Comparison of ENCODE assay signal across 8 mouse cellular contexts in genomic region chr11:79994271-79994988, GRCm38 (mm10). TPM values are rescaled to one million over a fixed set of nuclear protein-coding genes. Genes with fewer than 3 reads are reported as not detected.
DNase-seq lines count a peak whose midpoint lies in the region; ATAC-seq and TF ChIP-seq lines count a peak whose summit lies in the region.

No protein-coding gene starts in this region.

- H3K27ac ChIP-seq in heart, adult 2 months, result no peak overlapping the region; the same call in 1 of the 2 replicates
- no peak overlapping the region for H3K27ac ChIP-seq in CH12.LX (ENCODE audit: insufficient read depth, low read depth)
- H3K27ac ChIP-seq in forebrain, embryonic 14.5 days (ENCODE audit: low read depth, low read length), result no peak overlapping the region
- H3K27ac ChIP-seq in liver, embryonic 15.5 days (replicated peaks), result peak overlapping the region; percentile 98

- dilution Hi-C loops in CH12.LX (cut with MboI; ENCODE audit: extremely low pct_ligation_motif_present, extremely low pct_unique_long_range_greater_than_20kb, low sequenced_read_pairs), result no loop called here

- DNase-seq in heart, adult 2 months, result no peak
- no peak for DNase-seq in heart, postnatal 14 days
- DNase-seq in CH12.LX (ENCODE audit: extremely low read depth), result no peak
- DNase-seq in forebrain, embryonic 14.5 days (ENCODE audit: low spot score), result peak; percentile 32
- DNase-seq in layer of hippocampus, adult 11-12 months (ENCODE audit: low spot score), result no peak
- no peak for DNase-seq in cerebellum, adult 11-12 months
- no peak for DNase-seq in right cerebral cortex, adult 2 months (ENCODE audit: low spot score in 2 of 2)

- intact Hi-C loops in heart, adult 2 months (cut with DNase I), result no loop called here
- intact Hi-C loops in heart, postnatal 14 days (cut with DNase I), result no loop called here

- in situ Hi-C loops in CH12.LX (cut with MboI; ENCODE audit: low pct_ligation_motif_present, low pct_unique_long_range_greater_than_20kb, low sequenced_read_pairs), result no loop called here

- peak overlapping the region; percentile 42; the same call in 1 of the 2 replicates for H3K4me2 ChIP-seq in CH12.LX (ENCODE audit: insufficient read depth, low read depth, poor library complexity, severe bottlenecking)
- H3K4me2 ChIP-seq in forebrain, embryonic 14.5 days (ENCODE audit: low read length), result peak overlapping the region; percentile 49
- peak overlapping the region; percentile 60 for H3K4me2 ChIP-seq in liver, embryonic 15.5 days

- no peak for TF ChIP-seq CTCF in heart, adult 2 months (IDR thresholded peaks at IDR 0.05)
- TF ChIP-seq CTCF in CH12.LX (conservative IDR thresholded peaks at IDR 0.05 in 1 of 2, IDR thresholded peaks at IDR 0.05 in 1 of 2; ENCODE audit: low read depth in 2 of 2, low read length in 2 of 2), result no peak

- H3K9me3 ChIP-seq in CH12.LX (replicated peaks; ENCODE audit: low read length), result no peaks in the 10 kb centered on the region
- no peaks in the 10 kb centered on the region for H3K9me3 ChIP-seq in forebrain, embryonic 14.5 days (replicated peaks; ENCODE audit: control insufficient read depth, low read length)
- H3K9me3 ChIP-seq in liver, embryonic 15.5 days (replicated peaks), result no peaks in the 10 kb centered on the region

- H3K4me1 ChIP-seq in heart, adult 2 months (ENCODE audit: control insufficient read depth, insufficient read depth, low read length), result no peaks in the 10 kb centered on the region
- H3K4me1 ChIP-seq in CH12.LX (ENCODE audit: control insufficient read depth in 1 of 2, insufficient read depth in 2 of 2), result peaks cover 0 to 17% of the 10 kb centered on the region in 2 experiments; a peak in 2 of 4 replicates
- peaks cover 2% of the 10 kb centered on the region; the same call in 1 of the 2 replicates for H3K4me1 ChIP-seq in forebrain, embryonic 14.5 days (ENCODE audit: control insufficient read depth, insufficient read depth, low read length)
- H3K4me1 ChIP-seq in liver, embryonic 15.5 days (replicated peaks), result peaks cover 13% of the 10 kb centered on the region

- H3K4me3 ChIP-seq in heart, adult 2 months, result peak overlapping the region; percentile 84
- peak overlapping the region; percentile 68 to 99 (median 83) for H3K4me3 ChIP-seq in CH12.LX (replicated peaks in 1 of 3; ENCODE audit: low read depth in 2 of 3, low read length in 2 of 3, poor library complexity in 1 of 3)
- peak overlapping the region; percentile 96 for H3K4me3 ChIP-seq in forebrain, embryonic 14.5 days (ENCODE audit: low read depth, low read length)
- peak overlapping the region; percentile 99 for H3K4me3 ChIP-seq in liver, embryonic 15.5 days (replicated peaks)

- ATAC-seq in forebrain, embryonic 14.5 days, result no peak
- ATAC-seq in liver, embryonic 15.5 days (ENCODE audit: insufficient read depth), result no peak

- H3K79me2 ChIP-seq in heart, adult 2 months (replicated peaks; ENCODE audit: control insufficient read depth, insufficient read depth, low read length), result peaks cover 5% of the 10 kb centered on the region; the same call in 1 of the 2 replicates
- peaks cover 42% of the 10 kb centered on the region for H3K79me2 ChIP-seq in CH12.LX (replicated peaks; ENCODE audit: control insufficient read depth, extremely low read depth, insufficient read depth, poor library complexity, severe bottlenecking)

- TF ChIP-seq EP300 in heart, adult 2 months (IDR thresholded peaks at IDR 0.05; ENCODE audit: insufficient read depth, low read depth, low read length), result no peak
- TF ChIP-seq EP300 in CH12.LX (IDR thresholded peaks at IDR 0.05; ENCODE audit: low read length), result no peak

- TF ChIP-seq POLR2A in heart, adult 2 months (IDR thresholded peaks at IDR 0.05; ENCODE audit: insufficient read depth, low read depth, low read length), result no peak
- TF ChIP-seq POLR2A in CH12.LX (IDR thresholded peaks at IDR 0.05; ENCODE audit: low read depth, low read length), result no peak

- no peak overlapping the region for H3K9ac ChIP-seq in heart, adult 2 months (ENCODE audit: low read depth, low read length)
- H3K9ac ChIP-seq in CH12.LX (ENCODE audit: insufficient read depth, low read depth), result peak overlapping the region; percentile 96
- peak overlapping the region; percentile 93 for H3K9ac ChIP-seq in forebrain, embryonic 14.5 days (ENCODE audit: low read length)
- peak overlapping the region; percentile 99 for H3K9ac ChIP-seq in liver, embryonic 15.5 days

- WGBS in heart, adult 2 months, result 5% methylated on average over 7 of the region's 7 CpGs
- WGBS in forebrain, embryonic 14.5 days, result 4% methylated on average over 7 of the region's 7 CpGs
- 2% methylated on average over 7 of the region's 7 CpGs for WGBS in liver, embryonic 15.5 days (ENCODE audit: insufficient replicate concordance)

- H3K36me3 ChIP-seq in heart, adult 2 months (ENCODE audit: control insufficient read depth, insufficient read depth, low read length), result no peaks in the 10 kb centered on the region; the same call in 1 of the 2 replicates
- peaks cover 3 to 30% of the 10 kb centered on the region in 2 experiments for H3K36me3 ChIP-seq in CH12.LX (replicated peaks in 1 of 2; ENCODE audit: control insufficient read depth in 1 of 2, insufficient read depth in 1 of 2, low read length in 1 of 2)
- H3K36me3 ChIP-seq in forebrain, embryonic 14.5 days (ENCODE audit: control insufficient read depth, insufficient read depth, low read length), result peaks cover 23% of the 10 kb centered on the region
- H3K36me3 ChIP-seq in liver, embryonic 15.5 days (replicated peaks), result peaks cover 26% of the 10 kb centered on the region

- no peaks in the 10 kb centered on the region for H3K27me3 ChIP-seq in heart, adult 2 months (ENCODE audit: control insufficient read depth, insufficient read depth, low read length)
- H3K27me3 ChIP-seq in CH12.LX (replicated peaks), result no peaks in the 10 kb centered on the region
- no peaks in the 10 kb centered on the region for H3K27me3 ChIP-seq in forebrain, embryonic 14.5 days (replicated peaks; ENCODE audit: control insufficient read depth, insufficient read depth, low read length)
- H3K27me3 ChIP-seq in liver, embryonic 15.5 days, result no peaks in the 10 kb centered on the region

- TF ChIP-seq RAD21 in CH12.LX (IDR thresholded peaks at IDR 0.05; ENCODE audit: low read depth, low read length), result no peak

TF ChIP-seq in CH12.LX, 34 proteins besides CTCF, POLR2A, EP300 and RAD21:
- 0 out of 2 replicates have a peak, but pooled peaks have one; percentile 18 for TF ChIP-seq JUND (conservative IDR thresholded peaks at IDR 0.05; ENCODE audit: low read depth, low read length)
- no peak for TF ChIP-seq ZMIZ1 (IDR thresholded peaks at IDR 0.05; ENCODE audit: low read depth, low read length)
- no peak for TF ChIP-seq E2F4 (IDR thresholded peaks at IDR 0.05; ENCODE audit: insufficient replicate concordance, low read depth, low read length)
- TF ChIP-seq HCFC1 (IDR thresholded peaks at IDR 0.05; ENCODE audit: low read depth, low read length), result no peak
- no peak for TF ChIP-seq ZKSCAN1 (IDR thresholded peaks at IDR 0.05; ENCODE audit: borderline replicate concordance, low read depth, low read length)
- no peak for TF ChIP-seq MAX (IDR thresholded peaks at IDR 0.05; ENCODE audit: low read length)
- no peak for TF ChIP-seq RCOR1 (conservative IDR thresholded peaks at IDR 0.05; ENCODE audit: low read depth, low read length)
- TF ChIP-seq MEF2A (IDR thresholded peaks at IDR 0.05; ENCODE audit: borderline replicate concordance, low read depth, low read length), result no peak
- TF ChIP-seq ELF1 (IDR thresholded peaks at IDR 0.05; ENCODE audit: low read depth, low read length), result no peak
- TF ChIP-seq ZC3H11A (IDR thresholded peaks at IDR 0.05; ENCODE audit: low read depth, low read length), result no peak
- no peak for TF ChIP-seq BHLHE40 (IDR thresholded peaks at IDR 0.05; ENCODE audit: low read depth, low read length)
- TF ChIP-seq MYC (IDR thresholded peaks at IDR 0.05; ENCODE audit: low read depth, low read length), result peak; percentile 40; the same call in 1 of the 2 replicates
- peak; percentile 95; the same call in 1 of the 2 replicates for TF ChIP-seq CHD1 (IDR thresholded peaks at IDR 0.05; ENCODE audit: low read depth, low read length)
- no peak for TF ChIP-seq USF2 (conservative IDR thresholded peaks at IDR 0.05; ENCODE audit: low read depth, low read length)
- no peak for TF ChIP-seq JUN (IDR thresholded peaks at IDR 0.05; ENCODE audit: insufficient read depth, low read depth, low read length)
- no peak for TF ChIP-seq USF1 (IDR thresholded peaks at IDR 0.05; ENCODE audit: low read depth, low read length)
- TF ChIP-seq NELFE (IDR thresholded peaks at IDR 0.05; ENCODE audit: low read depth, low read length), result no peak
- TF ChIP-seq POLR2AphosphoS2 (IDR thresholded peaks at IDR 0.05; ENCODE audit: low read depth, low read length), result no peak

RNA-seq across cellular contexts. Expression of gene Suz12, which starts 1.5 kb away (rescaled TPM):
- 10 to 100 TPM; 23.9 to 26.7 TPM for total RNA-seq in heart, adult 2 months (2021)
- polyA plus RNA-seq in heart, adult 2 months (2012; rRNA removed), result 3.7 and 7.8 TPM in 2 replicates
- total RNA-seq in heart, postnatal 14 days (2021), result 10 to 100 TPM; 28.2 to 30.2 TPM
- total RNA-seq in CH12.LX (2012; rRNA removed), result 56.7 and 61.9 TPM in 2 replicates
- total RNA-seq in CH12.LX (2014; rRNA removed), result 160 and 171 TPM in 2 replicates
- polyA plus RNA-seq in CH12.LX (2012; ENCODE audit: insufficient read length, low read depth), result 106 and 124 TPM in 2 replicates
- polyA plus RNA-seq in forebrain, embryonic 14.5 days (2014; fragmentation: Nextera tagmentation; extraction: Ambion mirVana), result 19.4 and 23.6 TPM in 2 replicates
- polyA plus RNA-seq in liver, embryonic 15.5 days (2015; fragmentation: Nextera tagmentation; extraction: Ambion mirVana), result 13.5 and 14.4 TPM in 2 replicates

RNA-seq across cellular contexts. Expression of gene Utp6, which starts 32.2 kb away (rescaled TPM):
- total RNA-seq in heart, adult 2 months (2021), result 10 to 100 TPM; 25.5 to 26.6 TPM
- polyA plus RNA-seq in heart, adult 2 months (2012; rRNA removed), result 5.9 and 11.7 TPM in 2 replicates
- total RNA-seq in heart, postnatal 14 days (2021), result 10 to 100 TPM; 19.4 to 21.3 TPM
- total RNA-seq in CH12.LX (2012; rRNA removed) (78.8 and 103 TPM in 2 replicates), CH12.LX (2014; rRNA removed) (117 and 122 TPM in 2 replicates)
- polyA plus RNA-seq in CH12.LX (2012; ENCODE audit: insufficient read length, low read depth), result 148 and 186 TPM in 2 replicates
- polyA plus RNA-seq in forebrain, embryonic 14.5 days (2014; fragmentation: Nextera tagmentation; extraction: Ambion mirVana), result 52.1 and 54.2 TPM in 2 replicates
- 20.2 and 20.9 TPM in 2 replicates for polyA plus RNA-seq in liver, embryonic 15.5 days (2015; fragmentation: Nextera tagmentation; extraction: Ambion mirVana)
